Mouse (Mus musculus) adrenal gland, adult 2 months (tissue): ENCODE results near the gene Spred2. TPM values are rescaled to one million over a fixed set of nuclear protein-coding genes. Genes with fewer than 3 reads are reported as not detected.

Experiments used
- DNase-seq: peaks from one replicate; pipeline ENCODE4 v3.0.0; 2021
- polyA plus RNA-seq: library from polyadenylated mRNA; depleted of rRNA; stranded (reverse); fragments of >200 nt; gene quantifications from 2 replicates; pipeline ENCODE4 v1.2.3, GENCODE M21; 2012
- total RNA-seq, 2 experiments: library from RNA; stranded (reverse); gene quantifications; 2 replicates each; pipeline ENCODE4 v1.2.3; 2021

The Spred2 gene
- total and polyA plus RNA-seq, 3 experiments: 27.5 to 36.6 (median 34.0) TPM

DNA sequence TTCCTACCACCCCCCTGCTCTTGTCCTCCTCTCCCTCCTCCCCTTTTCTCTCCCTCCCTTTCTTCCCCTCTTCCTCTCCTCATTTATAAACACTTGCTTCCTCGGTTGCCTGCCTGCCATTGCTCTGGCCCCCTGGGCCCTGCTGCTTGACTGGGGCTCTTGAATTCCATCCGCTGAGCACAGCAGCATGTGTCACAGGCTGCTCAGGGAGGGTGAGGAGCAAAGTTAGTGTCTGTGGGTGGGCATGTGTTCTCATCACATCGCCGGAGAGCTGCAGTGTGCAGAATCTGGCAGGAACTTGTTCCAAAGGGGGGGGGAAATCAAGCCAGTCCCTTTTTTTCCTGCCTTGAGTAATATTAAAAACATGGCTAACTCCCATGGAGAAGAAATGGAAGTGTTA lies 59.1 kb downstream of the Spred2 start:
- no peak for DNase-seq

DNA sequence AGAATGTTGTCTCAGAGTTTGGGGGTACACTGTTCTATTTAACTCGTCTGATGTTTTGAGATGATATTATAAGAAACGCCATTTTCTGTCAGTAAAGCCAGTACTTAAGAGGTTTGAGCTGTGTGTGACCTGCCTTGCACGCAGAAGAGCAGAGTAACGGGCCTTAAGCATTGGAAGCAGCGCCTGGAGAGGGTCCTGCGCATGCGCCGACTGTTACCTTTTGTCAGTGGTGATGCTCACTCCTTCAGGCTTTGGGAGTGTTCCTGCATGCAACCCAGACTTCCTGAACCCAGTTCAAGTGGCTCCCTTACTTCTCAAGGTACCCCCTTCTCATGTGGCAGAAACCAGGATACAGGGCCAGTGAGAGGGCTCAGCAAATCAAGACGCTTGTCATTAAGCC lies 59.9 kb downstream of the Spred2 start:
- no peak for DNase-seq

DNA sequence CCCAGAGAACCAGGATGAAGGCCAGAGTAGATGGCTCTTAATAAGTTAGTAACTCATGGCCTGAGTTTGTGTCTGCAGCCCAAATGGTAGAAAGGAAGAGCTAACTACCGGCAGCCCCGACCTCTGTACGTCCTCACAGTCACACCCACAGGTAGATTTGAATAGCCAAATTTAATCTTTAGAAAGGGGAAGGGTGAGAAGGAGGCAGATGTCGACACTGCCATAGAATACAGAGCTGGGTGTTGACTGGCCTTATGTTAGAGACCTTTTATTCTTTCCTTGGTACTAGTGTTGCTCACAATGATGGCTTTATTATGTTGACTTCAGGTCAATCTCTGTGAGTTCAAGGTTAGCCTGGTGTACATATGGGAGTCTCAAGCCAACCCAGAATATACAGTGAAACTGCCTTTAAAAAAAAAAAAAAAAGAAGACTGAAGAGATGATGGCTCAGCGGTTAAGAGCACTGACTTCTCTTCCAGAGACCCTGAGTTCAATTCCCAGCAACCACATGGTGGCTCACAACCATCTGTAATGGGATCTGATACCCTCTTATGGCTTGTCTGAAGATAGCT lies 61.2 kb downstream of the Spred2 start:
- no peak for DNase-seq

DNA sequence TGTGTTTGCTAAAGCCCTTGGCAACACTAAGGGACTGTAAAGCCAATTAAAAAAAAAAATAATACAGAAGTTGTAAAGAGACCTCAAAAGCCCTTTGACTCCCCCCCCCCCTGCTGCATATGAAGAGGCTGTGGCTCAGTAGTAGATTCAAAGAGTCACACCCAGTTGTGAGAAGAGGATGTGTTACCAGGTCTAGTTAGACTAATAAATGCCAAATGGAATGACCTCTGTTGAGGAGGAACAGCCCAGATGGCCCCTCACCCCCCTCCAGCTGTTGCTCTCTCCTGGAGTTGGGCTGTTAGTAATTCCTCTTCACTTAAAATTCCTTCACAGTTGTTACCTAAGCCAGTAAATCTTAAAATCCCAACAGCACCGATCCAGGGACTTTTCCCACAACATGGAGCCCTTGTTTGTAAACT lies 62.3 kb downstream of the Spred2 start:
- no peak for DNase-seq

DNA sequence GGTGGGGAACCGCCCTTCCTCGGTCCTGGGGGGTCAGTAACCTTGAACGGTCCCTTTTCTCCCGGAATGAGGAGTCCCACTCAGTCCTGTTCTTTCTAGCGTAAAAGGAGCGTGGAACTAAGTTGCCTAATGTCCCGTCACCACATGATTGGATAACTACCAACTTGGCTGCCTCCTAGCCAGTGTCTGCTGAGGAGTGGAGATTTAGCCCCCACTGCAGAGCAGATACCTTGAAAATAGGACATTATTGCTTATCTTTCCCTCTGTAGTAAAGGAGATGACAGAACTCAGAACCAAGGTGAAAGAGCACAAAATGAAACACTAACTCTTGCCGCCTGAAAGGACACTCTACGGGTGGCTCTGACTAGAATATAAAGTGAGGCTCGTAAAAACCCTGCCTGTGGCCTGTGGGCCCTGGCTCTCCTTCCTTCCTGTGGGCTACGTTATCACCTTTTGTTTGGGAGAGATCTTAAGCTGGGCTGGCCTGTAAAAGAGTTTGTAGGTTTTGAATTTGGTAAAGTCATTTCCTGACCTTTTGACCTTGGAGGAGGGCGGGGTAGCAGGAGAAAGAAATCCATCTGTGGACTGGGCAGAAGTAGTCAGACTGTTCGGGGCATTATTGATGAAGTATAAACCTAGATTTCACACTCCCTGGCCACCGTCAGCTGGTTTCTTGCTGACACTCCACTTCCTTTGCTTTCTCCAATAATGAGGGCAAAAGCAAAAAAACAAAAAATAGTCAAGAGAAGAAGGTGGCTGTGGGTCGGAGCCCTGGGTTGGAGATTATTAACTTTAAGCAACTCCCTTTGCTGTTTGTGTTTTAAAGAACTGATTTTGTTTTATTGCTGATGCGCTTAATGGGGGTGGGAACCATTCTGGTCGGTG lies 62.9 kb downstream of the Spred2 start:
- DNase-seq: peak; percentile 67

DNA sequence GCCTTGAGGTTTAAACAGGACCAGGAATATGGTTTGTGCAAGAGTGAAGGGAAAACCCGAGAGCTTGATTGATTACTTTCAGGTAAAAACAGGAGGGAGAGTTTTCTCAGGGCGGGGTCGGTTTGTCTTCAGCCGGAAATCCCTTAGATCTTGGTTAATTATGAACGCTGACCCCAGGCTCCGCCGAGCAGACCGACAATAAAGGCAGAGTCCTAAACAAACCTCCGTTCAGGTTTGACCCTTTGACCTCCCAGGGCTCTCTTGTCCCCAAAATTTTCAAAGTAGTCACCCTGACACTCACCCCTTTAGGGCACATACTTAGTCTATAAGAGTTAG lies 63.5 kb downstream of the Spred2 start:
- DNase-seq: no peak

DNA sequence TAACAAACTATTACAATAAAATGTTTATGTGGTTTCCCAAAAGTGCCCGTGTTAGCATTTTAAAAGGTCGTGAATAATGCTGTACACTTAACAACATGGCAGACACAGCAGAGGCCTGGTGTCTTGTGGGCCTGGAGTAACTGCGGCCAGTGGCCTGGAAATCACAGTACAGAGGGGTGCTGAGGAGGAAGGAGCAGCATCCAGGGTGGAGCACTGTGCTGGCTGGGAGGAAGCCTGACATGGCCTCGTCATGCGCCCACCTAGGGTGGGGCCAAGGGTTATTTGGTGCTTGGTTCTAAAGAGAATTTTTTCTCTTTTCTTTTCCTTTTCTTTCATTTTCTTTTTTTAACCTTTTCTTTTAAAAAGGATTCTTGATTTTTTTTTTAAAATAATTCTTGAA lies 64.0 kb downstream of the Spred2 start:
- DNase-seq: no peak

DNA sequence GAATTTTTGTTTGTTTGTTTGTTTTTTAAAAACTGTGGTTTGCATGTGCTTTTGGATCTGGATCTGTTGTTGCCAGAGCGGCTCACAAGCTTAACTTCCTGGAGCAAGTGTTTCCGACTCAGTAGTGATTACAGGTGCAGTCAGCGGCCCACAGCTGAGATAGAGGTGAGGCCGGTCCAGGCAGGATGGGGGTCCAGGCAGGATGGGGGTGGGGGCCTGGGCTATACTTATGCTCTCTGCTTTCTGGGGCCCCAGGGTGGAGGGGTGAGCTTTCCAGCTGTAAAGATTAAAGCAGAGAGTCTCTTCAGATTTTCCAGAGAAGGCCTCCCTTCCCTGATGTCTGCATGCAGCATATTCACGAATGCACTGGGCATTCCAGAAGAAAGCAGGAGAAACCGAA lies 64.5 kb downstream of the Spred2 start:
- DNase-seq: no peak

DNA sequence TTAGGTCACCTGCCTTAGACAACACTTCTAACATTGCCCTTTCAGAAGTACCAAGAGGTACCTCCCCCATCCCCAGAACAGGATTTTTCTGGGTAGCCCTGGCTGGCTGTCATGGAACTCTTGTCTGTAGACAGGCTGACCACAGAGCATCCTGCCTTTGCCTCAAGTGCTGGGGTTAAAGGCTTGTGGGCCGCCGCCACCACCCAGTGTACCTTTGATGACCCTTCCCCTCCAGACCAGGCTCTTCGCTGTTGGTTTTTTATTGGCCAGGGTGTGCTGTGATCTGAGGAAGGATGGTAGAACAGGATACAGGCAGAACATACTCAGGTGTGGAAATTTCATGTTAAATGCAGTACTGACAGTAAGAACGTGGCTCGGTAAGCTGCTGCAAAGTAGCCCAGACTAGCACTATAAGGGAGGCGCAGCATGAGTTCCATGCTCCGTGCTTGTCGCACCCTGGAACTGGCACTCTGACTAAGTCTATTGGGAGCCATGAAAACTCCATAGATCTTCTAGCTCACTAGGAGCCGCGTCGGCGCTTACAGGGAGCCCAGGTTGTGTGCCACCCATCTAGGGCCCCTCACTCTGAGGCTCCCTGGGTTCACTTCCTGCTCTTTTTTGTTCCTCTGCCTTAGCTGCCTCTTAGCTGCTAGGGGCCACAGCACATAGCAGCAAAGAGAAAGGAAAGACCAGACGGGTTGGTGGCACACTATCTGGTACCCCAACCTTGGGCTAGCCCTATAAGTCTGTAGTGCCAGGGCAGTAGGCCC lies 65.2 kb downstream of the Spred2 start:
- no peak for DNase-seq

DNA sequence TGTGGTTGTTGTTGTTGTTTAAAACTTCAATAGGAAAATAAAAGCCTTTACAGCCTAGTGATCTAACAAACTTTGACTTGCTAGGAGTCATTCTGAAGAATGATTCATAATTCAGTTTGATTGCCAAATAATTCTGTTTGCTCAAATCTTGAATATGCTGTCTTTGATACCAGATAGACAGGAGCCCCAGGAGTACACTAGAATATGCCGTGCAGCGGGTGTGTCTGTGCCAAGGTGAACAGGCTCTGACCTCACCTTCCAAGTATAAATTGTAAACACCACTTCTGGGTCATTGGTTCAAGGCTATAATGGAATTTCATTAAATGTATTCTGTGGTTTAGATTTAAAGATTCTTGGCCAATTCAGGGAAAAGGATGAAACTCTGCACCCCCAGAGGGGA lies 66.6 kb downstream of the Spred2 start:
- DNase-seq: no peak

DNA sequence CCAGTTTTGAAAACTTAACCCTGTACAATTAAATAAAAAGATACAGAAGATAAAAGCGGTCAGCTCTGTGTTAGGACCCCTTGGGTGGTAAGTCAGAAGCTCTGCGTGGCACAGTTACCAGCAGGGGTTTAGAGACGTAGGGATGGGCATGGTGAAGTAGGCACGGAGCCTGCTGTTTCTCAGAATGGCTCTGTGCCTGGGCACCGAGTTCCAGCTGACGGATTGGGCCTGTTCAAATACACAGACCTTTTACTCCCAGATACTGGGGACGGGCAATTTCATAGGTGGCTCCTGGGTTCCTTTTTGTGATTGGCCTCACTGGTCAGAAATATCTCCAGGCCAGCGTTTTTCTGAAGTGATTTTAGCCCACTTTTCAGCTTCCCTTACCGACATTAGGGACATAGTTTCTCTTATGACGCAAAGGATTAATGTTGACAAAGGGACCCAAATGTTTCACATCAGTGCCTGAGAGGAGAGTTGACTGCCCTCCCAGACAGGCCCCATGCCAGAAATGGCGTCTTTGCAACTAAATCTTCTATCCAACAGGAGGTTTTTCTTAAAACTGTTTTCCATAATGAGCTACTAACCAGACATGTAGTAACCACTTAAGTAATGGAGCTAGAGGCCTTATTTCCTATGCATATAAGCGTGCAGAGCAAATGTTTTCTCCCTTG lies 67.3 kb downstream of the Spred2 start:
- DNase-seq: no peak

DNA sequence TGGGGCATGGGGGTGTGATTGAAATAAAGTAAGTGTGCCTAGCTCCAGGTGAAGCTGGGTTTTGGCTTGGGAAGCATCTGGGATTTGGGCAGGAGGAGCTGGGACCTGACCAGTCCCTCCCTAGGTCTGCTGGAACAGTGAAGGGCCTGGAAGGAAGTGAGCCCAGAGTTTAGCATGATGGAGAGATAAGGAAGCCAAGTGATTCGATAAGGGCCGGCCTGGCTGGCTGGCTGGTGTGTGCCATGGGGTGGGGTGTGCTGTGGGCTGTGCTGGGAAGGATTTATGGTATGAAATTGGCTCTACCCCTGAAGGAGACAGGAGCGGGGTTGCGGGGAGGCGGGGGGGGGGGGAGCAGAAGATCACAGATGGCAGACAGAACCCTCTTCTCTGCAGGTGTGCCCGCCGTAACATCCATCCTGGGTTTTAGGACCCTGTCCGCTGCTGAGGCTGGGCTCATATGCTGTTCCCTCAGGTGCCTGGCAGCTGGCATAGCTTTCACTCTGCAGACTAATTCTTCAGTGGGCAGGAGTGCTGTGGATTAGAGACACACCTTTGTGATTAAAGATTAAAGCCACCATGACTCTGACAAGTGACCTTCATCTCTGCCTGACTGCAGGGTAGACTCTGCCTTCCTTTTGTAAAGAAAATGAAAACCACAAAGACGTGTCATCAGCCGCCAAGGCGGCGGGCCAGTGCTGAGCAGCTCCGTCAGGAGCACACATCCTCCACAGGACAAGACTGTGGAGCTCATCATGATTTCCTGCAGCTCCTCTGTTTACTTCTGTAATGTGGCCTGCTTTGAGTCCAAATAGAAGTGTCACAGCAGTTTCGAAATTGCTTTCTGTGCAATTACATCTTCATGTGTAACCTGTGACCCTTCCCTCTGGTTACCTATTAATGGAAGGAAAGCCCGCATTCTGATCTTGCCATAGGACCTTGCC lies 68.4 kb downstream of the Spred2 start:
- DNase-seq: no peak

DNA sequence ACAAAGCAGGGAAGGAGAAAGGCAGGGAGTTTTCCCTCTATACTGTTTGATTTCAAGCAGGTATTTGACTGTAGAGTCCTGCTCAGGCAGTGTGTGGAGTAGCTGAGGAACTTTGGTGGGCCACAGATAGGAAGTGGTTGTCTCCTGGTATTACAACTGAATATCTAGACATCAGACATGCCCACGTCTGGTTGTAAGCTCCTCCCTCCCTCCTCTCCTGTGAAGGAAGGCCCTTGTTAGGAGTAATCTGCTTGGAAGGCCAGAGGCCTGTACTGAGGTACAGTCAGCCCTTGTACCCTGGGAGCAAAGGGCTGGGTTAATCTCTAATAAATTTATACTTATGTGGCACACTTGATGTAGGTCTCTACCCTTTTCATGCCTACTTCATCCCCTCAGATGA lies 69.6 kb downstream of the Spred2 start:
- no peak for DNase-seq

DNA sequence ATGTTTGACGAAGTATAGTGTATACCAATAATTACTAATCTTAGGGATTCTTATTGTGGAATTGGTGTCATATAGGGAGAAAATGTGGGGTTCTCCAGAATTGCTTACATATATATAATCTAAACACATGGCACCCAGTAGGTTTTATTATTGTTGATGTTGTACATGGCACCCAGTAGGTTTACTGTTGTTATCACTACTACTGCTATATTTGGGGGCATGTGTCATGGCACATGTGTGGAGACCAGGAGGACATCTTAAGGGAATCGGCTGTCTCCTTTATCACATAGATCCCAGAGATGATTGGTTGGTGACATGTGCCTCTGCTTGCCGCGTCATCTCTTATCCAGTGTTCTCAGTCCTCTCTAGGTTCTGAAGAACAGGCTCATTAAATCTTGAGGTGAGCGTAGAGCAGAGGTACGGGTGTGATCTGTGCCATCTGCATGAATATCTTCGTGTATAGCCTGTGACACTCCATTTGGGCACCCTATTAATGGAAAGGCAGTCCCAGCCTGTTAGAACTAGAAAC lies 70.2 kb downstream of the Spred2 start:
- no peak for DNase-seq

DNA sequence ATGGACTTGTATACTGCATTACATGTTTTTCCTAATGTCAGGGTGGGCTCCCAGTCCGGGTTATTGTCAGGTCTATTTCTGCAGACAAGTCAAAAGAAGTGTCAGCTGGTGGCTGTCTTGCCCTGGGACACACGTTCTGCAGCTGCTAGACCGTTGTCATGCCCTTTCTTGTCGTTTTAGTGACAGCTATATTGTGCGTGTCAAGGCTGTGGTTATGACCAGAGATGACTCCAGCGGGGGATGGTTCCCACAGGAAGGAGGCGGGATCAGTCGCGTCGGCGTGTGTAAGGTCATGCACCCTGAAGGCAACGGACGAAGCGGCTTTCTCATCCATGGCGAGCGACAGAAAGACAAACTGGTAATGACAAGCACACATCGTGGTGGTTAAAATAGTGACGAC lies 73.8 kb downstream of the Spred2 start:
- DNase-seq: peak; percentile 55

DNA sequence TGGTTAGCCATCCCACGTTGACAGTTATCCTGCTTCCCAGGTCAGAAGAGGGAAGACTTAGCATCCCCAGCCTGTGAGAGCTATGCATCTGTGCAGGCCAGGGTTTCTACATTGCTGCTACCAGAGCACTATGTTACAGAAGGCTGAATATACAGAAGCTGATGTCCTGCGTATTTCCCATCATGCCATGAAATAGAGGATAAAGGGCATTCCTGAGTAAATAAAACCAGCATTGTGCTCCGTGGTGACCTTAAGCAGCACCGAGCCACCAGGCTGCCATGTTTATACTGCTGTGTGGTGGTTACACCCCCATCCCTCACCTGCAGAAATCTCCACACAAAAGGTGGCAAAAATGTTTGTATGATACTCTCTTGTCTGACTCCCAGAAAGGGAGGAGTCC lies 78.7 kb downstream of the Spred2 start:
- no peak for DNase-seq

DNA sequence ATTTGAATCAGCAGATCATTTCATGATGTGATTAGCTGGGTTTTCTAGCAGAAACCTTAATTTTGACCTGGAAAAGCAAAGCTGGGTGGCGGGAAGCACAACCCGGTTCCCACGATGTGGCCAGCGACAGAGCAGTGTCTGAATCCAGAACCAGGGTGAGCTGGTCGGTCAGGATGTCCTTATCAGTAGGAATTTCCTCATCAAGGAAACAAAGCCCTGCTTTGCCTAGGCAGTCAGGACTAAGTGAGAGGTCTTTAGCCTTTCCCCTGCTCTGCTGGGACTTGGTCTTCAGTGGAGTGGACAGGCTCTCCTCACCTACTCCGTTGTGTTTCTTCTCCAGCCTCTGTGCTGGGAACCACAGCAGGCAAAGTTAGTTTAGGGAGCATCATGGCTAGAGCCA lies 83.5 kb downstream of the Spred2 start:
- no peak for DNase-seq

DNA sequence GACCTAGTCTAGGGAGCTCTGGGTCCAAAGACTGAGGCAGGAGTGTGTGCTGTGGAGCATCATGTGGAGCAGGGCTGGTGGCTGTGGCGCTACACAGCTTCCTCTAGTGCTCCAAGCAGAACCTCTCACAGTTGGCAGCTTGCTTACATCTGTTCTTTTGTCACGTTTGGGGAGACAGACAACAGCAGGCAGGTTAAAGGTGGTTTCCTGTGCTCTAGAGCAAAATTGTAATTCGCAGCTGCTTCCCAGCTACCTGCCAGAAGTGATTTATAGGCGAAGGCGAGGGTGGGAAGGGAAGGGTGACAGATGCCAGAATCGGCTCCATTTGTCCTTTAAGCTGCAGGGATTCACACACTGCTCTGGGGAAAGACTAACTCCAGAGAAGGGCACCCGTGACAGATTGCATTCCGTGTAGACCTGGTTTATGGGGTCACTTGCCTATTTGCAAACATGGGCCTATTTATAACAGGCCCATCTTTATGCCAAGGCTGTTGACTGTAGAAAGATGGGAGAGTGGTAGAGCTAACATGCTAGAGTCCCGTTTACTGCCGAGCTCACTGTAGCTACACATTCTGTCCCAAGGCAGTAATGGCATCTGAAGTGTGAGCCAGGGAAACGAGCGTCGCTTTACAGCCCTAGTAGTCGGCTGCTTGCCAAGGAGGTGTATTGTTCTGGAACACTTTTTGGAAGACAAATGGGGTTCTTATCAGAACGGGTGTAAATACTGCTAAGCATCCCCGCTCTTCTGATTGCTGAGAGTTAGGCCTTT lies 87.2 kb downstream of the Spred2 start:
- DNase-seq: peak; percentile 27

DNA sequence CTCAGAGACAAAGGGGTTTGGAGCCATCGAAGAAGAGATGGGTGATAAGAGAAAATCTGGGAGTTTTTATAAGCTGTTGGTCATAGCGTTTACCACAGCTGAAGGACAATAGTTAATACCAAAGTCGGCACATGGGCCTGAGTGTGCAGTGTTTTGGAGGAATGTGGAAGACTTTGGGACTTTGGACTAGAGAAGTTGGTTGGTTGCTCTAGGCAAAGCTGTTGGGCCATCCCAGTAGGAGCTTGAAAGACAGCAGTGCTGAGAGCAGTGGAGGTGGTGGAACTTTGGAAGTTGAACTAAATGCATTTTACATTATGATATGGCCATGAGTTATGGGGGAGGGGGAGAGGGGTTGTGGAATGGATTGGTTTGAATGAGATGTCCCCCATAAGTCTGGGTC lies 89.2 kb downstream of the Spred2 start:
- DNase-seq: no peak

DNA sequence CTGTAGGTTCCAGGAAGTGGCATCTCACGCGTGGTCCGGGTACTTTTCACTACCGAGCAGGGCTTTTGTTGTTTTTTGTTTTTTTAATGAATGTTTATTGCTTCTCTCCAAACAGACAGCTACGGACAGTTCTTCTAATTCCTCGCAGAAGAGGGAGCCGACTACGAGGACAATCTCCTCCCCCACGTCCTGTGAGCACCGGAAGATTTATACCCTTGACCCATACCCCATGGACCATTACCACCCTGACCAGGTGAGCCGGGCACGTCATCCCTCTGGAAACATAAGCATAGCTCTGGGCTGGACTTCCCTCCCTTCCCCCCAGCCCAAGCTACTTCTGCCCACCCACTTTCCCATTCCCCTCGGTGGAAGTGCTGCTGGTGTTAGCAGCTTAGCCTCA lies 93.8 kb downstream of the Spred2 start:
- DNase-seq: no peak
